Mouse (Mus musculus) kidney, embryonic 15.5 days (tissue): Measurements from ENCODE around the gene Foxn3. TPM values are rescaled to one million over a fixed set of nuclear protein-coding genes. Genes with fewer than 3 reads are reported as not detected.

Experiments
- ATAC-seq: fragments of 200-750 bp; cut with Nextera tagmentation; replicated peaks from 2 replicates; pipeline ENCODE4 v1.8.0; 2017; ENCODE audit warnings: moderate TSS enrichment; ENCODE audit not compliant: low FRiP score
- H3K27ac ChIP-seq: fragments of 300-500 bp; sonication (generic); 2 replicates; pipeline ENCODE4 v1.5.1; 2015; ENCODE audit warnings: mild to moderate bottlenecking, inconsistent platforms
- H3K27me3 ChIP-seq: fragments of 300-500 bp; sonication (generic); 2 replicates; pipeline ENCODE4 v1.6.1; 2015; ENCODE audit warnings: inconsistent platforms
- H3K36me3 ChIP-seq: fragments of 300-500 bp; sonication (generic); 2 replicates; pipeline ENCODE4 v1.6.1; 2015; ENCODE audit warnings: inconsistent platforms
- H3K4me1 ChIP-seq: fragments of 300-500 bp; sonication (generic); 2 replicates; pipeline ENCODE4 v1.6.1; 2015; ENCODE audit warnings: inconsistent platforms
- H3K4me2 ChIP-seq: fragments of 300-500 bp; sonication (generic); 2 replicates; pipeline ENCODE4 v1.6.1; 2015; ENCODE audit warnings: moderate library complexity, mild to moderate bottlenecking, inconsistent platforms
- H3K4me3 ChIP-seq: fragments of 300-500 bp; sonication (generic); replicated peaks from 2 replicates; pipeline ENCODE4 v1.5.1; 2015; ENCODE audit warnings: mild to moderate bottlenecking, inconsistent platforms
- H3K9ac ChIP-seq: fragments of 300-500 bp; sonication (generic); 2 replicates; pipeline ENCODE4 v1.6.1; 2015; ENCODE audit warnings: mild to moderate bottlenecking, inconsistent platforms
- H3K9me3 ChIP-seq: fragments of 300-500 bp; sonication (generic); replicated peaks from 2 replicates; pipeline ENCODE4 v1.6.1; 2016; ENCODE audit warnings: inconsistent platforms
- WGBS: fragments of 180-500 bp; shearing (Covaris S2); methylation state at CpG from one replicate; pipeline ENCODE4 v1.1.7; 2015; ENCODE audit warnings: mixed read lengths; 5-methylcytosine and 5-hydroxymethylcytosine counted together
- polyA plus RNA-seq: library from polyadenylated mRNA; unstranded; fragments of >200 nt; fragmentation: Nextera tagmentation; extraction: Ambion mirVana; gene quantifications from 2 replicates; pipeline ENCODE4 v1.2.1, GENCODE M21; 2015

Gene Foxn3
- polyA plus RNA-seq, 1 experiment from 2014 or later: 65.7 TPM

DNA sequence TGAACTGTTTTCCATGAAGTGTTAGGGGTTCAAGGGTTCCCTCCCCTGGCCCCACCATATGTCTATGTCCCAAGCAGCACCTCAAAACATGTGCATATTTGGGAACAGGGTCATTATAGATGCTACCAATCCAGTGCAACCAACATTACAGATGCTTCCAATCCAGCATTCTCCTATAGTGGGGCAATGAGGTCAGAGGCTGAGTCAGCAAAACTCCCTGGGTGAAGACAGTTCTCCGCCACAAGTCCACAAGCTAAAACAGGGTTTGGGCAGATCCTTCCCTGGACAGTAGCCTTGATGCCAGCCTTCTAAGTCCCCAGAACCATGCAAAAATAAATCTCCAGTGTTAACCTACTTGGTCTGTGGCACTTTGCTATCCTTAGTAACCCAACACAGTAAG lies 320.1 kb downstream of the Foxn3 start:
- no peak overlapping the region for H3K4me3 ChIP-seq
- no peaks in the 10 kb centered on the region for H3K9me3 ChIP-seq
- no peak overlapping the region for H3K27ac ChIP-seq
- H3K36me3 ChIP-seq: no peaks in the 10 kb centered on the region
- no peak overlapping the region for H3K4me2 ChIP-seq
- H3K9ac ChIP-seq: no peak overlapping the region
- no peaks in the 10 kb centered on the region for H3K27me3 ChIP-seq
- no peak for ATAC-seq
- 94% methylated on average over 1 of the region's 1 CpGs for WGBS
- H3K4me1 ChIP-seq: peaks cover 9% of the 10 kb centered on the region; the same call in 1 of the 2 replicates

- no peaks in the 10 kb centered on the region for H3K9me3 ChIP-seq
- H3K4me1 ChIP-seq: 0 out of 2 replicates have a peak, but pooled peaks cover 14% of the 10 kb centered on the region
- no peaks in the 10 kb centered on the region for H3K36me3 ChIP-seq
- no peak overlapping the region for H3K9ac ChIP-seq
- H3K27ac ChIP-seq: no peak overlapping the region
- no peaks in the 10 kb centered on the region for H3K27me3 ChIP-seq
- 71% methylated on average over 5 of the region's 5 CpGs for WGBS
- H3K4me3 ChIP-seq: no peak overlapping the region
- ATAC-seq: no peak
- no peak overlapping the region for H3K4me2 ChIP-seq
Observed at GRCm38 (mm10) chr12:99240185-99240726, 323.1 kb downstream of the Foxn3 start.

GRCm38 (mm10) chr12:99239735-99240134 lies 323.6 kb downstream of the Foxn3 start:
- Histone ChIP-seq H3K4me2 (no peak overlapping the region), H3K27ac (no peak overlapping the region)

DNA sequence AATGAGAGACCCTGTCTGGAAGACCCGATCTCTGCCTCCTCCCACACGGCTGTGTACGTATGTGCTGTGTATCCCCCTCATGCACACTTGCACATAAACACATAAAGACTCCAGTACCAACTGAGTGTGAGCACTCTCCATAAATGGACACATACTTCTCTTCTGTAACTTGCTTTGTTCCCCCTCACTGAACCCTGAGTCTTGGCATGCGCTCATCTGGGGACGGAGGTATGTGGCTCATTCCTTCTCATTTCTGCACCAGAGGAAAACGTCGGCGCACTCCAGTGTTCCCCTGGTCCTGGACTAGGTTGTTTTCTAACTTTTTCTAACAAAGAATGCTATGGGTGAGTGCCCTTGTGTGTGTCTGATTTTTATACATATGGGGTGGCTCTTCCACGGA lies 325.9 kb downstream of the Foxn3 start:
- Histone ChIP-seq H3K27me3 (no peaks in the 10 kb centered on the region), H3K36me3 (no peaks in the 10 kb centered on the region), H3K9ac (no peak overlapping the region), H3K4me1 (0 out of 2 replicates have a peak, but pooled peaks cover 23% of the 10 kb centered on the region), H3K27ac (no peak overlapping the region), H3K4me3 (no peak overlapping the region), H3K9me3 (no peaks in the 10 kb centered on the region), H3K4me2 (no peak overlapping the region)
- 81% methylated on average over 9 of the region's 9 CpGs for WGBS
- no peak for ATAC-seq

More at GRCm38 (mm10) chr12:99239735-99240134, 323.6 kb downstream of the Foxn3 start:
- WGBS: 83% methylated on average over 11 of the region's 11 CpGs
- H3K9ac ChIP-seq: no peak overlapping the region
- no peaks in the 10 kb centered on the region for H3K36me3 ChIP-seq
- H3K4me1 ChIP-seq: 0 out of 2 replicates have a peak, but pooled peaks cover 14% of the 10 kb centered on the region
- H3K27me3 ChIP-seq: no peaks in the 10 kb centered on the region
- no peak overlapping the region for H3K4me3 ChIP-seq
- no peak for ATAC-seq
- H3K9me3 ChIP-seq: no peaks in the 10 kb centered on the region

DNA sequence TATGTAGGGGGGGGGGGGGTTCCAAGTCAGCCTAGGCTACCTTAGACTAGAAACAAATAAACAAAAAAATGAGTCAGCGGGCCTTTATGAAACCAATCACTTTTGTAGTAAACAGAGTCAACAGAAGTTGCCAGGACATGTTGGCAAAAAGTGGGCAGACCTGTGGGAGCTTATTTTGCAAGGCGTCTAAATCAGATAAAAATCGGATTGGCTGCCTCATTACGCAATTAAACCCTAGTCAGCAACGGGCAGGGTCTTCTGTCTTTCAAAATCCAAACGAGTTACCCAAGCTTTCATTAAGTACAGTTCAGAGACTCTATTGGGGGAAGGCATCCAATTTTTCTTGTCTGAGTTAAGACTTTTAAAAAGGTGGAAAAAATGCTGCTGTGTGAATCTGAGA lies 329.0 kb downstream of the Foxn3 start:
- Histone ChIP-seq H3K4me1 (0 out of 2 replicates have a peak, but pooled peaks cover 18% of the 10 kb centered on the region), H3K9me3 (no peaks in the 10 kb centered on the region), H3K27me3 (no peaks in the 10 kb centered on the region), H3K27ac (no peak overlapping the region), H3K36me3 (no peaks in the 10 kb centered on the region), H3K4me2 (no peak overlapping the region), H3K4me3 (no peak overlapping the region), H3K9ac (no peak overlapping the region)
- no peak for ATAC-seq
- WGBS: 69% methylated on average over 6 of the region's 6 CpGs

- Histone ChIP-seq H3K27ac (no peak overlapping the region), H3K9me3 (no peaks in the 10 kb centered on the region), H3K4me3 (no peak overlapping the region), H3K4me1 (0 out of 2 replicates have a peak, but pooled peaks cover 18% of the 10 kb centered on the region), H3K27me3 (no peaks in the 10 kb centered on the region), H3K4me2 (no peak overlapping the region), H3K9ac (no peak overlapping the region), H3K36me3 (no peaks in the 10 kb centered on the region)
- WGBS: 62% methylated on average over 2 of the region's 2 CpGs
- no peak for ATAC-seq
Observed at GRCm38 (mm10) chr12:99233386-99233785, 330.0 kb downstream of the Foxn3 start.

DNA sequence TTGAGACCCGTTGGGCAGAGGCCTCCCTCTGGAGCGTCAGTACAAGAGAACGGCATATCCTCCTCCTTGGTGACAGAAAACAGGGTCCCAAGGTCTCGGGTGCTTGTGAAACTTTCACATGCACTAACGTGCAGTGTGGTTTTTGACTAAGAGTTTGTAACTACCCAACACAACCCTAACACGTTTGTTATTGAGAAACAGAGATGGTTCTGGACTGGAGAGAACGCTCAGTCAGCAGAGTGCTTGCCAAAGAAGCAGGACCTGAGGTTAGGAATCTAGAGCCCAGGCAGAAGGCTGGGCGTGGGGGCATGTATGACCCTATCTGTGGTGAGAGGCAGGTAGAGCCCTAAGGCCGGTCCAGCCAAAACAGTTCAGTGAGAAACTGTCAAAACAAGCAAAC lies 330.9 kb downstream of the Foxn3 start:
- ATAC-seq: no peak
- Histone ChIP-seq H3K9ac (no peak overlapping the region), H3K9me3 (no peaks in the 10 kb centered on the region), H3K27ac (no peak overlapping the region), H3K4me3 (no peak overlapping the region), H3K4me1 (0 out of 2 replicates have a peak, but pooled peaks cover 18% of the 10 kb centered on the region), H3K27me3 (no peaks in the 10 kb centered on the region), H3K4me2 (no peak overlapping the region), H3K36me3 (no peaks in the 10 kb centered on the region)
- 76% methylated on average over 9 of the region's 9 CpGs for WGBS

GRCm38 (mm10) chr12:99231321-99231720 lies 332.1 kb downstream of the Foxn3 start:
- no peaks in the 10 kb centered on the region for H3K36me3 ChIP-seq
- H3K9ac ChIP-seq: no peak overlapping the region
- no peak overlapping the region for H3K4me2 ChIP-seq
- 0 out of 2 replicates have a peak, but pooled peaks cover 17% of the 10 kb centered on the region for H3K4me1 ChIP-seq
- no peaks in the 10 kb centered on the region for H3K27me3 ChIP-seq
- no peaks in the 10 kb centered on the region for H3K9me3 ChIP-seq
- ATAC-seq: no peak
- H3K4me3 ChIP-seq: no peak overlapping the region
- 79% methylated on average over 6 of the region's 6 CpGs for WGBS
- H3K27ac ChIP-seq: no peak overlapping the region

- Histone ChIP-seq H3K27me3 (no peaks in the 10 kb centered on the region), H3K4me1 (0 out of 2 replicates have a peak, but pooled peaks cover 17% of the 10 kb centered on the region), H3K27ac (no peak overlapping the region), H3K9me3 (no peaks in the 10 kb centered on the region), H3K9ac (no peak overlapping the region), H3K36me3 (no peaks in the 10 kb centered on the region), H3K4me2 (no peak overlapping the region), H3K4me3 (no peak overlapping the region)
- ATAC-seq: no peak
- 80% methylated on average over 5 of the region's 5 CpGs for WGBS
Observed at GRCm38 (mm10) chr12:99230783-99231048, 332.7 kb downstream of the Foxn3 start.

DNA sequence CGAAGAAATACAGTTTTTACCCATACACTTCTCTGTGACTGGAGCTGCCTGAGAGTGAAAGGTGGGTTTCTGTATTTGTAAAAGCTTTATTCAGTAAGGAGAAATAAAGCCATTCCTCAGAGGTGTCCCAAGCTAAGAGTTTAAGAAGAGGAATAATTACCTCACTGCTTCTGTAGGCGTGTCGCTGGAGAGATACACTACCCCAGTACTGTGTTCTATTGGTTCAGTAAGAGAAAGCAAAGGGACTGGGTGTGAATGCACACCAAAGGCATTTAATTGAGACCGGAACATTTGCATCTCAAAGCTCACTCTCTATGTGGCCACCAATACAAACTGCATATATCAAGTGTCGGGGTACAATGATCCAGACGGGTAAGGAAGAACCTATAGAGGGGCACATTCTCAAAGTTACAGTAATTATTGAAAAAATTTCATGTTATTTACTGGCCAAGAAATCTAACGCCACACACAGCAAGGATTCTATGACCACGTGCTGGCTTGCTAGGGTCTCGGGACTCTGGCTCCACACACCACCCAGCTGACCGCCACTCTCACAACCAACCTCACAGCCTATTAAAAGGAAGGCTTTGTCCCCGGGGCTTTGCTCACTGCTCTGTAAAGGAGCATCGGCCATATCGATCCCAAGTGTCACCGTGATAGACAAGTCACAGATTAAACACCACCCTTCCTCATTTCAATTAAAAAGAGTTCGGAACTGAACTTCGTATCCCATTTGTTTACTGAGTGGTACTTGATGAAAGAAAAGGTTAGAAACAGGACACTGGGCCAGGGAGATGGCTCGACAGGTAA lies 333.2 kb downstream of the Foxn3 start:
- ATAC-seq: no peak
- H3K27ac ChIP-seq: no peak overlapping the region
- WGBS: 66% methylated on average over 17 of the region's 17 CpGs
- no peaks in the 10 kb centered on the region for H3K36me3 ChIP-seq
- H3K9me3 ChIP-seq: no peaks in the 10 kb centered on the region
- no peaks in the 10 kb centered on the region for H3K27me3 ChIP-seq
- peaks cover 14% of the 10 kb centered on the region; the same call in 1 of the 2 replicates for H3K4me1 ChIP-seq
- no peak overlapping the region for H3K4me2 ChIP-seq
- H3K4me3 ChIP-seq: no peak overlapping the region
- H3K9ac ChIP-seq: no peak overlapping the region

DNA sequence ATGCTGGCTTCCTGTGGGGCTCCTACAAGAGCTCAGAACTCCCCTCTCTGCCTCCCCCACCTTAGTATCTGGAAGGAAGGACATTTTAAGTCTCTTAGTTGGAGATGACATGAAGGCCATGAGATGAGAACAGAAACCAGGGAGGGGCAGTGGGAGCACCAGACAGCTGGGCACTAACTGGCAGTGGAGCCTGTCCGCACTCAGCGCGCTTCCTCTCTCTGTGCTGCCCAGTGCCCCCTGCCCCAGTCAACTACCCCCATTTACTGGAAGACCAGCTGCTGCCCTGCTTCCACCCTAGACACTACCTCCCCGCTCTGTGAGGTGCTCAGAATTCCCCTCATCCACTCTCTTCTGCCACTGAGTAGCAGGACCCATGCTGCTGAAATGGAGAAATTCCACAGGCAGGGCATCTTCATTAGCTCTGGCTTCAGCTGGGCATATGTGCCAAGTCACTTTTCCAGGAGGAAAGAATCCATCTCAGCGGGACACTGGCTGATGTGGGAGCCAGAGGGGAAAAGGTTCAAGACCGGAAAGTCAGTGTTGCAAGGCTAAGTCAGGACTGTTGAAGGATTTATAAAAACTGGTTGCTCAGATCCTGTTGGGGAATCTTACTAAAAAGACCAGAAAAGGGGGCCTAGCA lies 335.9 kb downstream of the Foxn3 start:
- Histone ChIP-seq H3K36me3 (no peaks in the 10 kb centered on the region), H3K9me3 (no peaks in the 10 kb centered on the region), H3K27ac (no peak overlapping the region), H3K9ac (no peak overlapping the region), H3K4me2 (no peak overlapping the region), H3K4me3 (no peak overlapping the region), H3K27me3 (no peaks in the 10 kb centered on the region), H3K4me1 (peaks cover 4% of the 10 kb centered on the region; the same call in 1 of the 2 replicates)
- 82% methylated on average over 6 of the region's 6 CpGs for WGBS
- no peak for ATAC-seq

DNA sequence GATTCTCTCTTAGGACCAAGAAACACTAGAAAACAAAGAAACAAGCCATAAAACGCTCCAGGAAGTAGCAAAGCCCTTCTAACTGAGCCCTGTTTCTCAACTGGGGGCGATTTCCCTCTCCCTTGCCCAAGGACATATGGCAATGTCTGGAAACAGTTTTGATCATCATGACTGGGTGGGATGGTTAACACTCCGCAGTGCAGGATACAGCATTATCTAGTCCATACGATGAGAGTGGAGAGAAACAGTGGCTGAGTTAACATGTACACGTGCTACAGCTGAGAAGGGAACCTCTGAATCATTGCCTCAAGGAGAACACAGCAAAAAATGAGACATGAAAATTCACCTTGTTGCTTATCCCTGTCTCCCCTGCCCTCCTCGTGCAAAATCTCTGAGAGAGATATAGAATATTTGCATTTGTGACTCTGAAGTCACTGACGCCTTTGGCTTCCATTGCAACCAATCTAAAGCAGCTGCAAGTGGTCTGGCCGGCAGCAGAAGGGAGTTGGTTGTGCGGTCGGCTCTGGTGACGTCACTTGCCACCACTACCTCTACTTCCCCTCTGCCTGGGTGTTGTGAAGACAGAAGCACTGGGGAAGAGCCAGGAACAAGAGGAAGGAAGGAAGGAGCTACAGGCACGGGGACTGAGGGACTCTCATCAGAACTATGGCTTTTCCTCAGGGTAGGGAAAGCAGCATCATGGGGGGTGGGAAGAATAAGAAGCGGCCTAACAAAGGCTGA lies 338.3 kb downstream of the Foxn3 start:
- Histone ChIP-seq H3K27me3 (no peaks in the 10 kb centered on the region), H3K4me2 (no peak overlapping the region), H3K9me3 (no peaks in the 10 kb centered on the region), H3K36me3 (no peaks in the 10 kb centered on the region), H3K4me1 (peaks cover 7% of the 10 kb centered on the region; the same call in 1 of the 2 replicates), H3K4me3 (no peak overlapping the region), H3K27ac (no peak overlapping the region), H3K9ac (no peak overlapping the region)
- WGBS: 64% methylated on average over 13 of the region's 13 CpGs
- ATAC-seq: no peak
